Mouse (Mus musculus) lung, embryonic 15.5 days (tissue): ENCODE data around the gene Gm6685. TPM values are rescaled to one million over a fixed set of nuclear protein-coding genes. Genes with fewer than 3 reads are reported as not detected.

ENCODE experiments used
- polyA plus RNA-seq: library from polyadenylated mRNA; unstranded; fragments of >200 nt; fragmentation: Nextera tagmentation; extraction: Ambion mirVana; gene quantifications from 2 replicates; pipeline ENCODE4 v1.2.1, GENCODE M21; 2015

Gene Gm6685
- polyA plus RNA-seq, 1 experiment from 2014 or later: 0.25 TPM

Other genes starting within 250 kb of the Gm6685 start
- 6.4 and 6.7 TPM in 2 replicates for gene Ccdc85a, start 244.5 kb upstream of the Gm6685 start, polyA plus RNA-seq